In the genomic region with DNA sequence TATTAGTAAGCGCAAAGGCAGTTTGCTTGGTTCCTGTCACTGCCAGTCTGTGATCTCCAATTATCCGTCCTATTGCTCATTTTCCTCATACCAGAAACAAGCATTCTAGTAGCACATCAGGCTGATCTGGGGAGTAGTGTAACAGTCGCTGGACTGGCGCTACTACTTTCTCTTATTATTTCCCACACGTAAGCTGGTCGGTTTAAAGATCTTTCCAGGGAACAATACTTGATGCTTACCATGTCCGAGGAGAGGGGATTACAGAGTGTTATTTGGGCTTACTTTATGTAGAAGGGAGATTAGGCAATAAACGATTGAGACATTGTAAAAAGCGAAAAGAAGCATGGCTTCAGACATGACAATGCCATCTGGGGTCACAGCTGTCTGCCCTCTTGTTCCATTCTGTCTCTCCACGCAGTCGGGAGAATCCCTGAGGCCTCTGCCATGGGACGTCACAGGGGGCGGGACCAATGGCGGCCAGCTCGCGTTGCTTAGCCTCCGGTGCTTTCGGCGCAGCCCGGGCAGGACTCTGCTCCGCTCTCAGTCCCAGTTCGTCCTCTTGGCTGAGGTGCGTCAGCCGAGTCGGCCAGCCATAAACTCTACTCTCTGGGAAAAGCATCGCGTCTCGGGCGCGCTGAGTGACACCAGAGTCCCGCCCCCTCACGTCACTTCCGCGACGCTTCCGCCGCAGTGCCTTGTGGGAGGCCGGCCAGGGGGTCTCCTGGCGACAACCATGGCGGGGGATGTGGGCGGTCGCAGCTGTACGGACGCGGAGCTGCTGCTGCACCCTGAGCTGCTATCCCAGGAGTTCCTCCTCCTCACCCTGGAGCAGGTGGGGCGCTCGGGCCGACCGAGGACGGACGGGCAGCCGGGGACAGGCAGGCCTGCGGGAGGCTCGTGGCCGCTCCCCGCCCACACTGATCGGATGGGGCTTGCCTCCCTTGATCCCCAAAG, we compare ENCODE assay signal across 8 mouse cellular contexts. TPM values are rescaled to one million over a fixed set of nuclear protein-coding genes. Genes with fewer than 3 reads are reported as not detected.
DNase-seq lines count a peak whose midpoint lies in the region; ATAC-seq and TF ChIP-seq lines count a peak whose summit lies in the region.

Gene Tgfbrap1 (minus strand): TSS at position 607 of the 954 bp plus-strand sequence.
Gene AI597479 (plus strand): TSS at position 680 of the 954 bp plus-strand sequence.

- peak within 1 kb of the TSS; percentile 100 for H3K27ac ChIP-seq in lung, postnatal 0 days (ENCODE audit: low read length)

- DNase-seq in MEL-GATA-1-ER (ENCODE audit: extremely low read depth, low read depth), result peak; percentile 68
- peak; percentile 93 for DNase-seq in cerebellum, adult 8-10 months
- peak; percentile 89 for DNase-seq in forelimb bud, embryonic 11.5 days (ENCODE audit: low read depth, low spot score)
- peak; percentile 92 for DNase-seq in layer of hippocampus, adult 9-11 months
- DNase-seq in lung, postnatal 0 days (ENCODE audit: low spot score), result peak; percentile 95
- peak; percentile 91 for DNase-seq in ovary, postnatal 14 days (ENCODE audit: low spot score)
- DNase-seq in thymus, postnatal 14 days, result peak; percentile 95

- H3K9ac ChIP-seq in lung, postnatal 0 days (replicated peaks; ENCODE audit: low read depth), result peak within 1 kb of the TSS; percentile 96

- WGBS in lung, postnatal 0 days, result 1% methylated on average over 56 of the region's 57 CpGs

- TF ChIP-seq CTCF in lung, postnatal 0 days (IDR thresholded peaks at IDR 0.05), result no peak

- ATAC-seq in hematopoietic stem cell, adult 5-6 weeks (replicated peaks in 1 of 2; ENCODE audit: insufficient read depth in 1 of 2, low FRiP score in 2 of 2, low TSS enrichment in 1 of 2, low read depth in 1 of 2, poor library complexity in 2 of 2, severe bottlenecking in 2 of 2), result peak; percentile 97 to 98
- peak; percentile 97 for ATAC-seq in lung, postnatal 0 days

- H3K4me1 ChIP-seq in lung, postnatal 0 days (ENCODE audit: insufficient read depth, low read depth, low read length), result no peaks in the 10 kb centered on the region; the same call in 1 of the 2 replicates

- no peaks in the 10 kb centered on the region for H3K27me3 ChIP-seq in lung, postnatal 0 days (replicated peaks; ENCODE audit: insufficient read depth, low read length)

- no peaks in the 10 kb centered on the region for H3K9me3 ChIP-seq in lung, postnatal 0 days (ENCODE audit: low read length)

- no peaks in the 10 kb centered on the region for H3K36me3 ChIP-seq in lung, postnatal 0 days (ENCODE audit: insufficient read depth, low read length)

- no peak for TF ChIP-seq EP300 in lung, postnatal 0 days (IDR thresholded peaks at IDR 0.05)

- H3K4me2 ChIP-seq in lung, postnatal 0 days (replicated peaks; ENCODE audit: low read depth, low read length), result peak within 1 kb of the TSS; percentile 75

- peak within 1 kb of the TSS; percentile 97 for H3K4me3 ChIP-seq in lung, postnatal 0 days (ENCODE audit: low read depth, low read length)

RNA-seq across cellular contexts. Expression of gene Tgfbrap1, which starts in this region (rescaled TPM):
- 12.6 and 12.7 TPM in 2 replicates for total RNA-seq in hematopoietic stem cell, adult 5-6 weeks (2017)
- 7.7 and 8.4 TPM in 2 replicates for polyA plus RNA-seq in lung, postnatal 0 days (2015; fragmentation: Nextera tagmentation; extraction: Ambion mirVana)

RNA-seq across cellular contexts. Expression of gene AI597479, which starts in this region (rescaled TPM):
- 24.2 and 27.1 TPM in 2 replicates for total RNA-seq in hematopoietic stem cell, adult 5-6 weeks (2017)
- 16.3 and 17.6 TPM in 2 replicates for polyA plus RNA-seq in lung, postnatal 0 days (2015; fragmentation: Nextera tagmentation; extraction: Ambion mirVana)

Comparison
In these comparisons a context has a peak if more than half of its experiments do, and no peak if none do; other contexts are left out.
1. Peak in every context shown above with its lines: DNase-seq, ATAC-seq, H3K4me3 ChIP-seq and H3K27ac ChIP-seq.